Mouse (Mus musculus) ES-Bruce4 (cell line): Measurements from ENCODE around the gene Gm3045. TPM values are rescaled to one million over a fixed set of nuclear protein-coding genes. Genes with fewer than 3 reads are reported as not detected.

Source experiments
- H3K27ac ChIP-seq: 2 replicates; pipeline ENCODE4 v1.5.1; 2012; ENCODE audit warnings: low read length, inconsistent platforms; ENCODE audit not compliant: insufficient read depth
- H3K27me3 ChIP-seq: 2 replicates; pipeline ENCODE4 v1.6.1; 2012; ENCODE audit warnings: mild to moderate bottlenecking, low read length, inconsistent platforms; ENCODE audit not compliant: control insufficient read depth, poor library complexity, insufficient read depth, severe bottlenecking
- H3K36me3 ChIP-seq: 2 replicates; pipeline ENCODE4 v1.6.1; 2012; ENCODE audit warnings: inconsistent platforms, mild to moderate bottlenecking, low read length, moderate library complexity; ENCODE audit not compliant: control insufficient read depth, poor library complexity, insufficient read depth, severe bottlenecking
- H3K4me1 ChIP-seq: one replicate; pipeline ENCODE4 v1.8.1; 2011; ENCODE audit warnings: low read length; ENCODE audit not compliant: control insufficient read depth, insufficient read depth
- H3K4me3 ChIP-seq: 2 replicates; pipeline ENCODE4 v1.5.1; 2011; ENCODE audit warnings: low read depth, mild to moderate bottlenecking, low read length
- H3K9ac ChIP-seq: 2 replicates; pipeline ENCODE4 v1.6.1; 2012; ENCODE audit warnings: low read depth, mild to moderate bottlenecking, inconsistent platforms; ENCODE audit not compliant: poor library complexity, severe bottlenecking
- H3K9me3 ChIP-seq: replicated peaks from 2 replicates; pipeline ENCODE4 v1.6.1; 2012; ENCODE audit warnings: mild to moderate bottlenecking, low read length, inconsistent platforms; ENCODE audit not compliant: control insufficient read depth, poor library complexity, insufficient read depth, severe bottlenecking
- CTCF ChIP-seq: IDR thresholded peaks from one replicate; pipeline ENCODE4 v1.8.1; 2011; ENCODE audit warnings: low read depth, low read length
- EP300 ChIP-seq: IDR thresholded peaks from 2 replicates; pipeline ENCODE4 v1.6.1; 2011; ENCODE audit warnings: low read depth, low read length; ENCODE audit not compliant: insufficient read depth
- POLR2A ChIP-seq: IDR thresholded peaks from one replicate; pipeline ENCODE4 v1.8.1; 2011; ENCODE audit warnings: low read length; ENCODE audit not compliant: insufficient read depth
- polyA plus RNA-seq: library from polyadenylated mRNA; stranded (reverse); fragments of >200 nt; gene quantifications from 2 replicates; pipeline ENCODE4 v1.2.4, GENCODE M21; 2011; ENCODE audit warnings: low read depth; ENCODE audit not compliant: missing spikeins, insufficient read depth, insufficient read length

Gm3045 gene
- polyA plus RNA-seq, 1 experiment = not detected

GRCm38 (mm10) chr13:56463750-56464149 lies 37.4 kb downstream of the Gm3045 start:
- TF ChIP-seq EP300 (no peak), CTCF (no peak), POLR2A (no peak)
- no peak overlapping the region for H3K9ac ChIP-seq

GRCm38 (mm10) chr13:56467786-56468185 lies 41.4 kb downstream of the Gm3045 start:
- no peak overlapping the region for H3K9ac ChIP-seq
- H3K36me3 ChIP-seq = no peaks in the 10 kb centered on the region
- H3K9me3 ChIP-seq = no peaks in the 10 kb centered on the region
- no peaks in the 10 kb centered on the region for H3K27me3 ChIP-seq
- TF ChIP-seq CTCF (no peak), POLR2A (no peak), EP300 (no peak)
- H3K4me3 ChIP-seq = no peak overlapping the region
- no peak overlapping the region for H3K27ac ChIP-seq
- no peaks in the 10 kb centered on the region for H3K4me1 ChIP-seq

More at GRCm38 (mm10) chr13:56463750-56464149, 37.4 kb downstream of the Gm3045 start:
- Histone ChIP-seq H3K4me1 (no peaks in the 10 kb centered on the region), H3K27ac (no peak overlapping the region), H3K27me3 (no peaks in the 10 kb centered on the region), H3K9me3 (no peaks in the 10 kb centered on the region), H3K4me3 (no peak overlapping the region), H3K36me3 (no peaks in the 10 kb centered on the region)

GRCm38 (mm10) chr13:56468536-56468935 lies 42.1 kb downstream of the Gm3045 start:
- H3K4me3 ChIP-seq = no peak overlapping the region
- no peak overlapping the region for H3K27ac ChIP-seq
- no peak for TF ChIP-seq CTCF
- no peaks in the 10 kb centered on the region for H3K4me1 ChIP-seq
- H3K9me3 ChIP-seq = no peaks in the 10 kb centered on the region
- no peak overlapping the region for H3K9ac ChIP-seq
- no peaks in the 10 kb centered on the region for H3K36me3 ChIP-seq
- no peaks in the 10 kb centered on the region for H3K27me3 ChIP-seq

DNA sequence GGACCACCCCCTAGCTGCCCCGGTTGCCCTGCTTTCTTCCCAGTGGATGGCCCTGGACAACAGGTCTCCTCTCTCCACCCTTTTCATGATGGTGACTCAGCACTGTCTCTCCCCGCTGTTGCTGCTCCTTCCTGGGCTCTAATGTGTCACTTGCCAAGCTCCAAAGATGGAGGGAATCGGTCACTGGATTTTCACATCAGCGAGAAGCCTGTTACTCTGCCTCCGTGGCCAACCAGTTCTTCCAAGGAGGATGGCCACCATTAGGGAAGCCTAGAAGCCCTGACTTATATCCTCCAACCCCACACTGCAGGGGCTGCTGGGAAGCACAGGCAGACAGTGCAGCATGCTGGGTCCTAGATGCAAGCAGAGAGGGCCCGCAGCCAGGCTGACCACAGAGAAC lies 44.8 kb downstream of the Gm3045 start:
- H3K36me3 ChIP-seq = no peaks in the 10 kb centered on the region
- no peaks in the 10 kb centered on the region for H3K9me3 ChIP-seq
- no peaks in the 10 kb centered on the region for H3K27me3 ChIP-seq
- H3K4me3 ChIP-seq = no peak overlapping the region
- TF ChIP-seq CTCF (no peak), POLR2A (no peak)
- H3K27ac ChIP-seq = no peak overlapping the region
- H3K9ac ChIP-seq = no peak overlapping the region
- no peaks in the 10 kb centered on the region for H3K4me1 ChIP-seq

GRCm38 (mm10) chr13:56471951-56472350 lies 45.6 kb downstream of the Gm3045 start:
- no peaks in the 10 kb centered on the region for H3K4me1 ChIP-seq
- H3K9me3 ChIP-seq = no peaks in the 10 kb centered on the region
- H3K27me3 ChIP-seq = no peaks in the 10 kb centered on the region
- no peak overlapping the region for H3K4me3 ChIP-seq
- H3K9ac ChIP-seq = no peak overlapping the region
- H3K27ac ChIP-seq = no peak overlapping the region
- TF ChIP-seq CTCF (no peak), POLR2A (no peak), EP300 (no peak)
- H3K36me3 ChIP-seq = no peaks in the 10 kb centered on the region

DNA sequence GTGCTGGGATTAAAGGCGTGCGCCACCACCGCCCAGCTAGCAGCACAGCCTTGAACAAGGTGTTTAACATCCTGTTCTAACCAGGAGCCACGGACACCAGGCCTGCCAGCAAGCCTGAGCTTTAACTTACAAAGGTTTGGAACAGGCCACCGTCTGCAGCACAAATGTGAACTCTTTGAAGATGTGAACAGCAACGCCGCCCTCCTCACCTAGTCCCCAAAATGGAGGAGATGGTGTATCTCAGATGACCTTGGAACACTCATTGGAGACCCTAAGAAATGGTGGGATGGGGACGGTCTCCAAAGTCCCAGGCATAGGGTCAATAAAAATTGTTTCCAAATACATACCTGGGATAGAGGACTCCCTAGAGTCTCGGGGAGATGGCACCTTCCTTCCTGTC lies 46.3 kb downstream of the Gm3045 start:
- no peaks in the 10 kb centered on the region for H3K9me3 ChIP-seq
- H3K4me1 ChIP-seq = no peaks in the 10 kb centered on the region
- no peaks in the 10 kb centered on the region for H3K27me3 ChIP-seq
- no peak overlapping the region for H3K27ac ChIP-seq
- no peak overlapping the region for H3K9ac ChIP-seq
- no peak for TF ChIP-seq EP300
- TF ChIP-seq POLR2A = no peak
- TF ChIP-seq CTCF = no peak
- H3K4me3 ChIP-seq = no peak overlapping the region
- no peaks in the 10 kb centered on the region for H3K36me3 ChIP-seq

DNA sequence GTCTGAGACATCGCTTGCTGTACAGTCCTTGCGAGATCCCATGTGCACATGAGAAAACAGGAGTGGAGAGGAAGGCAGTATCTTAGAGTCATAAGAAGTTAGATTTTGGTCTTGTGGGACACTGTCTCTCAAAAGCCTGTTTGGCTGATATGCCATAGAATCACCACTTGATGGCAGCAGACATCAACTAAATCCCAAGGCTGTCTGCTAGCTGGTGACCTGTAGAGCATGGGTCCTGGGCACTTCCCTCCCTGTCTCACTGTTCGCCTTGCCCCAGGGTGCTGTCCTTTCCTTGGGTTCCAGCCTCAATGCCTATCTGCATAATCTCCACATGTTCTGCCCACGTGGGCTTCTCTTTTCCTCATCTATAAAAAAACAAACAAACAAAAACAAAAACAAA lies 49.0 kb downstream of the Gm3045 start:
- TF ChIP-seq CTCF (peak; percentile 67), EP300 (no peak), POLR2A (no peak)
- no peaks in the 10 kb centered on the region for H3K36me3 ChIP-seq

More for the DNA sequence above, 49.0 kb downstream of the Gm3045 start:
- H3K27me3 ChIP-seq = no peaks in the 10 kb centered on the region
- H3K9me3 ChIP-seq = no peaks in the 10 kb centered on the region
- H3K27ac ChIP-seq = no peak overlapping the region
- H3K4me3 ChIP-seq = no peak overlapping the region
- H3K4me1 ChIP-seq = no peaks in the 10 kb centered on the region
- no peak overlapping the region for H3K9ac ChIP-seq
